Mouse (Mus musculus) cortical plate, adult 2 months (tissue): ENCODE data around the gene 1110002E22Rik.

ENCODE experiments used
- CTCF ChIP-seq: fragments of 200-500 bp; IDR thresholded peaks from 2 replicates; pipeline ENCODE4 v1.5.1; 2011; ENCODE audit warnings: mild to moderate bottlenecking, control low read depth, low read length; ENCODE audit not compliant: insufficient read depth; ENCODE audit errors: extremely low read depth
- POLR2A ChIP-seq: fragments of 200-500 bp; IDR thresholded peaks from 2 replicates; pipeline ENCODE4 v1.6.1; 2011; ENCODE audit warnings: mild to moderate bottlenecking, low read length, control low read depth; ENCODE audit not compliant: insufficient read depth; ENCODE audit errors: extremely low read depth

DNA sequence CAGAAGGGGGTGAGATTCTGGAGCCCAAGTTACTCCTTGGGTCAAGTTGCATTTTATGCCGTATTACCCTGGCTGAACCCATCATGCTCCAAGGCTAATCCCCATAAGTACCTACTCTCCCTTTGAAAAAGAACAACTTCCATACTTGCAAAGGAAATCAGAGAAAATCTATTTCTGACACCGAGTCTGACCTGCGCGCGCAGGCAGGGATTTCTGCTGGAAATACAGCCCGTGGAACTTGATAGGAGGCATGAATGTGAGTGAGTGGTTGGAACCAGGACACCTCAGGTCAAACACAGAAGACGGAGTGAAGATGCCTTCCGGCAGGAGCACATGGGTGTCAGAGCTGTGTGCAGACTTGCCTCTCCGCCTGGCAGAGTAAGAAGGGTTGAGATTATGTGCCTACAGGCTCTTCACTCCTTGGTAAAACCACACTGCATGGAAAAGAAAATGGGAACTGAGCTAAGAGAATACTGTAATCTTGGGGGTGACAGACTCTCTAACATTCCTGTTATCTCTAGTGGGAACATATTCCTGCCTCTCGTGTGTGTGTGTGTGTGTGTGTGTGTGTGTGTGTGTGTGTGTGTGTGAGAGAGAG is 6.7 kb downstream of the 1110002E22Rik start:
- TF ChIP-seq CTCF (no peak), POLR2A (no peak)
